Mouse (Mus musculus) C2C12 (cell line): ENCODE results near the gene Tent4a. TPM values are rescaled to one million over a fixed set of nuclear protein-coding genes. Genes with fewer than 3 reads are reported as not detected.
A peak's percentile ranks its signal among the peaks of the same experiment; 100 is the strongest.

ENCODE experiments used
- H3K27me3 ChIP-seq: one replicate; pipeline ENCODE4 v1.6.1; 2011; ENCODE audit not compliant: control insufficient read depth, insufficient read depth, insufficient read length
- H3K36me3 ChIP-seq: one replicate; pipeline ENCODE4 v1.6.1; 2011; ENCODE audit not compliant: control insufficient read depth, insufficient read depth
- H3K4me3 ChIP-seq: one replicate; pipeline ENCODE4 v1.5.1; 2011; ENCODE audit warnings: mild to moderate bottlenecking, control low read depth; ENCODE audit not compliant: poor library complexity, insufficient read depth, severe bottlenecking
- H3K79me2 ChIP-seq: one replicate; pipeline ENCODE4 v1.6.1; 2011; ENCODE audit not compliant: control insufficient read depth, insufficient read depth
- H3K79me3 ChIP-seq: one replicate; pipeline ENCODE4 v1.6.1; 2011; ENCODE audit warnings: low read depth, control low read depth
- H3ac ChIP-seq: one replicate; pipeline ENCODE3; 2011; ENCODE audit warnings: low read depth; ENCODE audit not compliant: control insufficient read depth, insufficient read length
- CEBPB ChIP-seq: IDR thresholded peaks from one replicate; pipeline ENCODE4 v1.6.1; 2011; ENCODE audit warnings: low read depth, mild to moderate bottlenecking, control low read depth, moderate library complexity
- CTCF ChIP-seq: IDR thresholded peaks from one replicate; pipeline ENCODE4 v1.5.1; 2011; ENCODE audit not compliant: control insufficient read depth, insufficient read depth, insufficient read length
- FOSL1 ChIP-seq: IDR thresholded peaks from one replicate; pipeline ENCODE4 v1.8.0; 2011; ENCODE audit warnings: mild to moderate bottlenecking, low read length; ENCODE audit not compliant: poor library complexity, insufficient read depth, severe bottlenecking
- MAX ChIP-seq: IDR thresholded peaks from one replicate; pipeline ENCODE4 v1.6.1; 2011; ENCODE audit warnings: mild to moderate bottlenecking, control low read depth
- MYOD1 ChIP-seq: IDR thresholded peaks from one replicate; pipeline ENCODE4 v1.6.1; 2011; ENCODE audit warnings: low read depth; ENCODE audit not compliant: control insufficient read depth, insufficient read length
- MYOG ChIP-seq: IDR thresholded peaks from one replicate; pipeline ENCODE4 v1.6.1; 2011; ENCODE audit not compliant: control insufficient read depth, insufficient read length; ENCODE audit errors: extremely low read depth
- USF1 ChIP-seq: IDR thresholded peaks from one replicate; pipeline ENCODE4 v1.6.1; 2011; ENCODE audit warnings: low read depth, mild to moderate bottlenecking, control low read depth, moderate library complexity
- long read RNA-seq, 2 experiments: library from polyadenylated mRNA; unstranded; transcript quantifications; one replicate each; pipeline ENCODE4 v2.0.0; 2019 to 2020
- polyA plus RNA-seq: library from polyadenylated mRNA; unstranded; fragments of >200 nt; fragmentation: generic; extraction: Trizol; gene quantifications from one replicate; pipeline ENCODE4 v1.2.1, GENCODE M21; 2012; ENCODE audit warnings: missing spikeins

Tent4a gene
- polyA plus RNA-seq = 19.2 TPM
- long read RNA-seq, experiment 1, full-length matches to known transcripts = 1 of 5 reads
- long read RNA-seq, experiment 1, partial matches to known transcripts = 2 of 5 reads
- long read RNA-seq, experiment 1, other reads (novel, unspliced or antisense) = 2 of 5 reads
- long read RNA-seq, experiment 2, full-length matches to known transcripts = 2 of 9 reads
- long read RNA-seq, experiment 2, partial matches to known transcripts = 2 of 9 reads
- long read RNA-seq, experiment 2, other reads (novel, unspliced or antisense) = 5 of 9 reads

DNA sequence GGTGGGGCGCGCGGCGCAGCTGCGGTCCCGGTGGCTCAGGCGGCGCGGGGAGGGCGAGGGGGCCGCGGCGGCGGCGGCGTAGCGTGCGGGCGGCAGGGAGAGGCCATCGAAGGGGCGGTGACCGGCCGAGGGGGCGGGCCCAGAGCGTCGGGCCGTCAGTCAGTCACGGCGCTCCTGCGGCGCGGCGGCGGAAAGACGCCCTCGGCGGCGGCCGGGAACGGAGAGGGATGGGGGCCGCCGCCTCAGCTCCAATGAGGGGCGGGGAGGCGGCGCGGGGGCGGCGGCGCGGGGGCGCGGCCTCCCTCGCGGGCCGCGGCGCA lies at the start of gene Tent4a:
TSS of gene Tent4a (minus strand) at position 284 of the 320 bp plus-strand sequence.
- peaks cover 49% of the 10 kb centered on the region for H3K79me2 ChIP-seq
- H3K27me3 ChIP-seq = no peaks in the 10 kb centered on the region
- no peak for TF ChIP-seq CEBPB
- TF ChIP-seq CTCF = no peak
- TF ChIP-seq USF1 = no peak
- no peak for TF ChIP-seq FOSL1
- no peak for TF ChIP-seq MAX
- no peak for TF ChIP-seq MYOG
- no peak for TF ChIP-seq MYOD1
- peak within 1 kb of the TSS; percentile 66 for H3K4me3 ChIP-seq
- H3K36me3 ChIP-seq = no peaks in the 10 kb centered on the region
- peak within 1 kb of the TSS; percentile 97 for H3ac ChIP-seq
- H3K79me3 ChIP-seq = peaks cover 43% of the 10 kb centered on the region

DNA sequence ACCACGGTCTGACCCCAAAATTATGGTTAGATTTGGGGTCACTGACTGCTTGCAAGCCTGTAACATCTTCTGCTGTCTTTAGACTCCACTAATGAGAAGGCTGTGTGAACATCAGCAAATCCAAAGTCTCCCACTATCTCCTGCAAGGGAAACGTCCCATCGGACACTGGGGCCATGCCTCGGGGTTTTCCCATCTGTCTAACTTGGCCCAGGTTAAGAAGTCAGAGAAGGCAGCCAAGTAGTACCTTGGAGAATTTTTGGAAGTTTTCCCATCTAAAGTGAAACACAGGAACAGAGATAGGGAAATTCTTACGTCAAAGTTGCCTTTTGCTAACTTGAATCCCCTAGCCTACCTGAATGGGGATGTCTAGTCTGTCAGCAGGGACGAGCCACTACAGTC lies 49.2 kb upstream of the Tent4a start:
- Histone ChIP-seq H3ac (no peak overlapping the region), H3K79me3 (no peaks in the 10 kb centered on the region), H3K4me3 (no peak overlapping the region), H3K79me2 (no peaks in the 10 kb centered on the region), H3K36me3 (no peaks in the 10 kb centered on the region), H3K27me3 (no peaks in the 10 kb centered on the region)
- TF ChIP-seq MYOD1 (no peak), CEBPB (no peak), FOSL1 (no peak), MAX (no peak), CTCF (no peak)

DNA sequence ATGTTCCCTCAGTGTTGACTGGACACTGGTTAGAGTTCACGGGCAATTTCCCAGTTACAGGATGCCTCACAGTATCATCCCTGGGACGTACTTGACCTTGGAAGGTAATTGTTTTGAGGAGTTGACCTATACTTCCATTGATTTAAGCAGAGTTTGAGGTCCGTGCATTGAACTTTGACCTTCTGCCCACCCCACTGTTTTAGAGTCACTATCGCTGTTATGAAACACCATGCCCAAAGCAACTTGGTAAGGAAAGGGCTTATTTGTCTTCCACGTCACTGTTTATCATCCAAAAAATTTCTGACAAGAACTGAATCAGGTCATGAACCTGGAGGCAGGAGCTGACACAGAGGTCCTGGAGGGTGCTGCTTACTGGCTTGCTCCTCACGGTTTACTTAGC lies 48.0 kb upstream of the Tent4a start:
- H3ac ChIP-seq = no peak overlapping the region
- H3K79me2 ChIP-seq = no peaks in the 10 kb centered on the region
- TF ChIP-seq USF1 = no peak
- no peak for TF ChIP-seq MYOD1
- TF ChIP-seq MAX = no peak
- no peak for TF ChIP-seq CTCF
- no peak for TF ChIP-seq CEBPB
- no peak overlapping the region for H3K4me3 ChIP-seq
- no peaks in the 10 kb centered on the region for H3K36me3 ChIP-seq
- H3K27me3 ChIP-seq = no peaks in the 10 kb centered on the region
- H3K79me3 ChIP-seq = no peaks in the 10 kb centered on the region

- TF ChIP-seq MYOG (no peak), MYOD1 (no peak), USF1 (no peak), CTCF (no peak), CEBPB (no peak)
- no peaks in the 10 kb centered on the region for H3K27me3 ChIP-seq
- no peaks in the 10 kb centered on the region for H3K36me3 ChIP-seq
- no peak overlapping the region for H3ac ChIP-seq
- no peaks in the 10 kb centered on the region for H3K79me3 ChIP-seq
- no peak overlapping the region for H3K4me3 ChIP-seq
- no peaks in the 10 kb centered on the region for H3K79me2 ChIP-seq
Observed at GRCm38 (mm10) chr13:69577181-69577834, 42.9 kb upstream of the Tent4a start.

- Histone ChIP-seq H3K79me3 (no peaks in the 10 kb centered on the region), H3K36me3 (no peaks in the 10 kb centered on the region), H3K79me2 (no peaks in the 10 kb centered on the region), H3K27me3 (no peaks in the 10 kb centered on the region), H3ac (no peak overlapping the region), H3K4me3 (no peak overlapping the region)
- TF ChIP-seq USF1 (no peak), MAX (no peak)
Observed at GRCm38 (mm10) chr13:69576676-69577075, 42.3 kb upstream of the Tent4a start.

GRCm38 (mm10) chr13:69572594-69572993 lies 38.2 kb upstream of the Tent4a start:
- H3K4me3 ChIP-seq = no peak overlapping the region
- no peaks in the 10 kb centered on the region for H3K79me2 ChIP-seq
- H3ac ChIP-seq = no peak overlapping the region
- H3K27me3 ChIP-seq = no peaks in the 10 kb centered on the region
- H3K36me3 ChIP-seq = no peaks in the 10 kb centered on the region
- no peak for TF ChIP-seq CEBPB
- no peak for TF ChIP-seq CTCF
- no peaks in the 10 kb centered on the region for H3K79me3 ChIP-seq
